Mouse (Mus musculus) urinary bladder, postnatal 14 days (tissue): ENCODE data around the gene Zfp109.
"Not testable (repeated sequence)": the region's sequence is repeated elsewhere in the genome, so short reads cannot be mapped to it uniquely, and the experiment has no call there.

Experiments used
- DNase-seq: peaks from one replicate; pipeline ENCODE4 v3.0.0; 2021; ENCODE audit warnings: low spot score

Zfp109 gene

DNA sequence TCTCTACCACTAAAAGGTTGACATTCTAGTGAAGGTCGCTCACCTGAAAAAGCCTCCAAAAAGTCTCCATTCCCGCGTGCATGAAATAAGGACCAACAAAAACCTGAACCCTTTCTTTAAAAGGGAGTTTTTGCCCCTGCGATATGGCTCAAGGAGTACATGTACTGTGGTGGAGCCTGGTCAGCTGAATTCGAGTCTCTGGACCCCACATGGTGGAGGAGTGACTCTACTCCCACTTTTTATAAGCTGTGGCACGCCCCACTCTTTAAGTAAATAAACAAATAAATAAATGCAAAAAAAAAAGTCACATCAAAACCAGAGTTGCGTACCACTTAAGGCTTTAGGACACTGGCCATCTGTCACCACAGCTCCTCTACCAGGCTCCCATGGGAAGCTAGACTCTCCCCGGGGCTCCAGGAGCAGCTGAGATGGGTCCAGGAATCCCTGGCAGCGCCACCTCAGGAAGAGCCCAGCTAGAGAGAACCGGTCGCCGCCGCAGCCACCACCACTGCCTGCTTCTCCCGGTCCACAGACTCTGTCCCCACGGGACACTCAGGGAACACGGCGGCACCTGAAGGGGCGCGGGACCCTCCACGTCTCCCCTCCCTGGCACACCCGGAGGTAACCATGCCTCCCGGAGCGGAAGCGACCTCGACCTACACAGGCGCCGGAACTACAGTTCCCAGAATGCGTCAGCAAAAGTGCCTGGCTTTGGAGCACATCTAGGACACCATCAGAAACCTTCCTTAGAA lies at the start of gene Zfp109:
TSS of gene Zfp109 (minus strand) at position 521 of the 752 bp plus-strand sequence.
- peak; percentile 59 for DNase-seq

DNA sequence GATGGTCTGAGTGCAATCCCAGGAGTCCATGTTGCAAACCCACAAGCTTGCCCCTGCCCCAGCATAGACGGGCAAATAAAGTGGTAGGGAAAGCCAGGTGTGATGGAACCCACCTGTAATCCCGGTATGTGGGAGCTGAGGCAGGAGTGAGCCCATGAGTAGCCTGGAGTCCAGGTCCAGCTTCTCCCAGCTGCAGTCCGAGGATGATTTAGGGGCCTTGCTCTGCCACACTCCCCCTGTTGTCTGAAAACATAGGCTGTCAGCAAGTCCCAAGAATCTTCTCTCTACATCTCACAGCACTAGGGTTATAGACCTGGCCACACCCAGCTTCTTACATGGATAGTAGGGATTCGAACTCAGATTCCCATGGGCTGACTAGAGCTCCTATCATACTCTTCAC lies 49.6 kb upstream of the Zfp109 start:
- no peak for DNase-seq

DNA sequence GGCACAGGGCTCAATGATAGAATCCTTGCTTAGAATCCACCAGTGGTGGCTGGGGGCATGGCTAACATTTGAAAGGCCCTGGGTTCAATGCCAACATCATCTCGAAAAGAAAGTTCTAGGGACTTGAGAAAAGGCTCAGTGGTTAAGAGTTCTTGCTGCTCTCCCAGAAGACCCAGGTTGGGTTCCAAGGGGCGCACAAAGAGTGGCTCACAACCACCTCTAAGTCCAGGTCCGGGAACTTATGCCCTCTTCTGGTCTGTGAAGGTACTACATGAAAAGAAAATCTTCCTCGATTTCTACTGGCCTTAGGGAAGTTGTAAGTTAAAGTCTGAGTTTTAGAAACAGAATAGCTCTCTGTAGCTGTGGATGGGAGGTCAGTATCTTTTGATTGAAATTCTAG lies 48.7 kb upstream of the Zfp109 start:
- no peak for DNase-seq

DNA sequence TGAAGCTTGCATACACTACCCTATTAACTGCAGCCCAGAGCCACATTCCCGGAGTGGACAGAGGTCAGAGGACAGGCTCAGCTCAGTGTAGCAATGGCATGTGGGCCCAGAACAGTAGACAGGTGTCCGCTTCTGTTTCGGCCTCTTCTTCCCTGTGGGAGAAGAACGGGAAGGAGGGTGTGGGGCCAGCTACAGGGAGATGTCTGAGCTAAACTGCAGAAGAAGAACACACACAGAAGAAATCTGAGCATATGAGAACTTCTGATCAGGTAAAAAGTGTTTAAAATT lies 43.4 kb upstream of the Zfp109 start:
- no peak for DNase-seq

DNA sequence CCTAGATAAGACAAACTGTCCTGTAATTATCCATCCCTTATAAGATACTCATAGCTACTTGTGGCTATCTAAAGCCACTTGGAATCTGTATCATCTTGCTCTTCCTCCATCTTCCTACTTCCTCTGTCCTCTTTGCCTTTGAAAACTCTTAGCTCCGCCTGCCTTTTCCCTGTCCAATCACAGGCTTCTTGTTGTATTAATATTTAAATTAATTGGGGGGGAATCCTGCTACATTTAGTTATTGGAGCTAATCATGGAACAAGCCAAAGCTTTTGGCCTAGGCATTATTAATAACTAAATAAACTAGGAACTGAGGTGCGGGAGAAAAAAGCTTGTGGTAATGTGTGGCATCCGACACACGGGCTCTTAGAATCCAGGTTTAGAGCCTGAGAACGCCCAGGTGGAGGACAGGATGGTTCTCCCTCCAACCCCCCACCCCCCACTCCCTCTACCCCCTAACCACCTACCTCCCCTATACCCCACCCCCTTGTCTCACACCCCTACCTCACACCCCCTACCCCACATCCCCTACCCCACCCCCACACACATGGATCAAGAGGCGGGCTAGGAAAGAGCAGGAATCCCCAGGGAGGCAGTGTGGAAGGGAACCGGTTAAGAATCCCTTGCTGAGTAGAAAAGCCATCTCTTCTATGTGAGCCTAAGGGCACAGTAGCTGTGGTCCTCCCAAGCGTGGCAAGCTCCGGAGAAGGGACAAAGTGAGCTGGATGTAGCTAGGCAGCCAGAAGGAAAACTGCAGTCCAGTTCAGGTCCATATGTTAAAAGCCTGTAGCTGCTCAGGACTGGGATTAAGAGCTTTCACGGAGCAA lies 42.9 kb upstream of the Zfp109 start:
- no peak for DNase-seq

DNA sequence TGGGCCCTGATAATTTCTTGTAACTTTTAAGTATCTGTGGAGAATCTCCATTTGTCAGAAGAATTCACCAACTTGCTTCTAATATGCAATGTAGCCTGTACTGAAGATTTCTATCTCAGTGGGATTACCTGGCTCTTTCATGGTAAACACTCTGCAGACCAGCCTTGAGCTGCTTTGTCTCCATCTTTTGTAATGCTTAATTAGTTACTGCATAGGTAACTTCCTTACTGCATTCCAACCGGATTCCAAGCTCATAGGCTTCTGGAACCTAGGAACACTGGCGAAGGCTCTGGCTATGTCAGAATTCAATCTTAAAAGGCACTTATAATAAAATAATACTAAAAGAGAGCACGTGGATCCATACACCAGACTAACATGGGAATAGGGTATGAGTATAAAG lies 41.4 kb upstream of the Zfp109 start:
- DNase-seq = not testable (repeated sequence)

DNA sequence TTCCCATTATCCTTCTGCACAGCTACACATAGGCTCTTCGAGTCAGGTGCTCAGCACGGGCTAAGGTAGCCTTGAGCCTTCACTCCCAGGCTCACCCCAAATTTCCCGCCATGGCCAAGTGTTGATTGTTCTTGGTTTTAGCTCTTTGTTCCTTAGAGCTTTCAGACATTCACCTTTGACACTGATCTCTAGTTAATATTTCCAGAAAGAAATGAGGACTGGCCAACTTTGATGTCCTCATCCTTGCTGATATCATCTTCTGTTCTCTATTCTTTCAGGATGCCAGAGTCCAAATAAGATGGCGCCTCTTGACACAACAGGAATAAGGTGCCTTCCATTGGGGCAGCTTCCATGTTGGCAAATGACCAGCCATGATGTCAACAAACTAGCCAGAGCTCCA lies 37.1 kb upstream of the Zfp109 start:
- no peak for DNase-seq

DNA sequence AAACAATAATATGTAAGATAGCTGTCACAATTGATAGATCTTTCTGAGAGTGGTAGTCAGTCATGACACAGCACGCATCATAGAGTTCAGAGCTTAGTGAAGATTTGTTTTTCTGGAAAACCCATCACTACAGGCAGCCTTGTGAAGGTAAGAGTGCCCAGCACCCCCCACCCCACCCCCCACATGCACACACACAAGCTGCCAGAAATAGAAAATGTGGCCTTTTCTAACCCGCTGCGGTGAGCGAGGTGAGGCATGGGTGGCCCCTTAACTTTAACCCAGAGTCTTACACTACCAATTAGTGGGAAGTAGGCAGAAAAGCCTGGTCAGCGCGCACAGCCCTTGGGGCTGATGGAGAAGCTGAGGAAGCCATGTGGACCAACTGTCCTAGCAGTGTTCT lies 33.8 kb upstream of the Zfp109 start:
- DNase-seq = no peak

DNA sequence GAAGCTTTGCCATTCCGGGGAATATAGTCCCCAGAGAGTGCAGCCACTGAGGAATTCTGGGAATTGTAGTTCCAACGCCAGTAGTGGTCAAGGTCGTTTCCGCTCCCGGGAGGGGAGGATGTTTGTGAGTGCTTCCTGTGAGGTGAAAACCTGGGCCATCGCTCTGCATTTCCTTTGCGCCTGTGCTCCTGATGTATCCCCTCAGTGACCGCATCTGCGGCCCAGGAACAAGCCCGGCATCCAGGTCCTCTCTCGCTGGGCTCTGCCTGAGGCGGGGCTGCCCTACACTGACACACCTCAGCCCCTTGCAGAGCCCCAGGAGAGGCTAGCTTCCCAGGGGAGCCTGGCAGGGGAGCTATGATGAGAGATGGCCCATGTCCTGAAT lies 32.9 kb upstream of the Zfp109 start, which contains the start of gene Zfp93:
TSS of gene Zfp93 (plus strand) at position 133 of the 385 bp plus-strand sequence.
- peak; percentile 73 for DNase-seq

DNA sequence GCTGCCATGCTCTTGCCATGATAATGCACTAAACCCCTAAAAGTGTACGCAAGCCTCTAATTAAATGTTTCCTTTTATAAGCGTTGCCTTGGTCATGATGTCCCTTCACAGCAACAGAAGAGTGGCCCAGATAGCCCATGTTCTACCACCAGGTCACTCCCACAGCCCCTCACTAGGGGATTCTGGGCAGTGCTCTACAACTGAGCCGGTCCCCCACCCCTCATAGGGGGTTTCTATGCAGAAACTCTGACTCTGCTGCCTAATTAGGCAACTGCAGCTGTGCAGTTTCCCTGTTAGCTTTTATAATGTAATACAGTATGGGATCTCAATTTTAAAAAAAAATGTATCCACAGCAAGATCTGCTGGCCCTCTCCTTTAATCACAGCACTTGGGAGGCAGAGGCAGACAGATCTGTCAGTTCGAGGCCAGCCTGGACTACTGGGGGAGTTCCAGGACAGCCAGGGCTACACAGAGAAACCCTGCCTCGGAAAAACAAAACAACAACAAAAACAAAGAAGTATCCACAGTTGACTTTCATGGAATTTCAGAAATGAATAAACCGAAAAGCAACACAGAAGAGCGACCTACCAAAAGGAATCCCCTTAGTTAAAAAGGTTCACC lies 32.4 kb upstream of the Zfp109 start:
- no peak for DNase-seq

DNA sequence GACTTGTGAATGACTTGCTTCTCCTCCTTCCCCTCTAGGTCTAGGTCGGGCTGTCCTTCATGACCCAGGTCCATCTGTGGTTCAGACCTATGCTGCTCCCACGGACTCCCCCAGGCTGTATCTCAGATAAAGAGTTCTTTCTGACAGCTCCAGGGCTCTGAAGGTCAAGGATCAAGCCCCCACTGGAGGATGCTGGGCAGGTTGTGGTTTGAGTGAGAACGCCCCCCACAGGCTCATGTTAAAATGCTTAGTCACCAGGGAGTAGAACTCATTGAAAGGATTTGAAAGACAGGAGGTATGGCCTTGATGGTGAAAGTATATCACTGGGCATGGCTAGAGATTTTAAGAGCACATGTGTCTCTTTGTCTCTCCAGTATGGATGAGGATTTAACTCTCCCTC lies 31.9 kb upstream of the Zfp109 start:
- no peak for DNase-seq

DNA sequence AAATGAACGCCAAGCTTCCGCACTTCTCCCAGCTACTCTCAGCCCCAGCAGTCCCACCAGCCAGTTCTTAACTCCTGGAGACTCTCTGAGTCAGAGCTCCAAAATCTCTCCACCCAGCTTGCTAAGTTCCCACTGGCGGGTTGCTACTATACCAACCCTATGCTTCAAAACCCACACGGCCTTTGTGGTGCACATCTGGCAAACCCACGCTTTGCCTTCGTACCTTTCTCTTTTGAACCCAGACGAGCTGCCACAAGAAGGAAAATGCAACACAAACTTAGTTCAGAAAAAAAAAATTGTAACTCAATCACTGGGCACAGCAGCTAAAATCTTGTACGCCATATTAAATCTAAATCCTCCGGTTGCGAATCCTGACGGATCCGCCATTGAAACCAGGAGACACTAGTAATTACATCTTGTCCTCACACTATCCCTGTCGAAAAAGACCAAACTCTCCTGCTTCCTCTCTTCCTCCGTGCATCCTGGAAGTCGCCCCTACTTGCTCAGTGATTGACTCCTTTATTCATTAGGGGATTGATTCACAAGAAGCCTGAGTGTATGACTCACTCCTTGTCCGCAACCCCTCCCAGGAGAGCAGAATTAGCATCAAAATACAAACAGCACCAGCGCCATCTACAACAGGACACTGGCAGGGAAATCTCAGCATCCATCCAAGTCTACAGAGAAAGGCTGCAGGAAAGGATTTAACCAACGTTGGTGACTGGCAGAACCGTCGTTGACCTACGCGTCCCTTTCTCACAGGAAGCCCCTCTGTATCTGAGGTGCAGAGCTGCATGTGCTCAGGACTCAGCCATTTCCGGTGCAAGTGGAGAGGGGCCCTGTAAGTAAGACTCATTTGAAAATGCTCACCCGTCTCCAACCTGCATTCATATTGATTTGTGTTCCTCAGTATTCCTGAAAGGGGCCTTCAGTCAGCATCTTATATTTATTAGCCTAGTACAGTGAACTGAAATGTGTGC lies 31.1 kb upstream of the Zfp109 start:
- DNase-seq = no peak

DNA sequence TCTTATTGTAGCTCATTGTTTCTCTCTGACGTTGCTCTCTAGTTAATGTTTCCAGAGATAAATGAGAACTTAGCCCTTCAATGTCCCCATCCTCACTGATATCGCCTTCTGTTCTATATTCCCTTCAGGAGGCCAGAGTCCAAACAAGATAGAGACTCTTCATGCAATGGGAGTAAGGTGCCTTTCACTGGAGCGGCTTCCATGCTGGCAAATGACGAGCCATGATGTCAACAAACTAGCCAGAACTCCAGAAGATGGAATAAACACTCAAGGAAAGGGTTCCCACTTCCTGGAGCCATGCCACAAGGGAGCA lies 22.6 kb upstream of the Zfp109 start:
- no peak for DNase-seq

DNA sequence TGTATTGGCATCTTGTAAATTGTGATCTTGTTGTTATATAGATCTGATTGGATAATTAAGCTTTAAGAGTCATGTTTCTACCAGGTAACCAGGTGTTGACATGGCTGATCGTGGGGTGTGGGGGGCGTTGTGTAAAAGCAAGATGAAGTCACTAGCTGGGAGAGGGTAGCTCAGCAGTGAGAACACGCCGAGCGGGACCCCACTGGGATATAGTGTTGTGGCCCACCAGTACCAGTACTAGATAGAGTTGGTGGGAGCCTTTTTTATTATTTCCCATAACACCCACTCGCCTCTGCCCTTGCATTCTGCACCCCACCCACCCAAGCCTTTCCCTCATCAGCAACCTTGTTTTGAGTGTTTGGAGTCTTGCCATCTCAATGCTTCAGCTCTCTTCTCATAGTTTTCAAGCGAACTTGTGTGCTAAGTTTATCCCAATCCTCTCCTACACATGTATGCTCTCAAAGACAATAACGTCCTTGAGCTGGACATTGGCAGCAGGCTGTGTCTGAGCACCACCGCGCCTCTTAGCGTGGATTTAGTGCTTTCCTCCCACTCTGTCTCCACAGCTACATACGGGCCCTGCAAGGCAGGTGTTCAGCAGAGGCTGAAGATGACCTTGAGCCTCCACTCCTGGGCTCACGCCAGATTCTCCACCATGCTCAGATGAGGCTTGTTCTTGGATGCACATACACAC lies 22.1 kb upstream of the Zfp109 start:
- no peak for DNase-seq

DNA sequence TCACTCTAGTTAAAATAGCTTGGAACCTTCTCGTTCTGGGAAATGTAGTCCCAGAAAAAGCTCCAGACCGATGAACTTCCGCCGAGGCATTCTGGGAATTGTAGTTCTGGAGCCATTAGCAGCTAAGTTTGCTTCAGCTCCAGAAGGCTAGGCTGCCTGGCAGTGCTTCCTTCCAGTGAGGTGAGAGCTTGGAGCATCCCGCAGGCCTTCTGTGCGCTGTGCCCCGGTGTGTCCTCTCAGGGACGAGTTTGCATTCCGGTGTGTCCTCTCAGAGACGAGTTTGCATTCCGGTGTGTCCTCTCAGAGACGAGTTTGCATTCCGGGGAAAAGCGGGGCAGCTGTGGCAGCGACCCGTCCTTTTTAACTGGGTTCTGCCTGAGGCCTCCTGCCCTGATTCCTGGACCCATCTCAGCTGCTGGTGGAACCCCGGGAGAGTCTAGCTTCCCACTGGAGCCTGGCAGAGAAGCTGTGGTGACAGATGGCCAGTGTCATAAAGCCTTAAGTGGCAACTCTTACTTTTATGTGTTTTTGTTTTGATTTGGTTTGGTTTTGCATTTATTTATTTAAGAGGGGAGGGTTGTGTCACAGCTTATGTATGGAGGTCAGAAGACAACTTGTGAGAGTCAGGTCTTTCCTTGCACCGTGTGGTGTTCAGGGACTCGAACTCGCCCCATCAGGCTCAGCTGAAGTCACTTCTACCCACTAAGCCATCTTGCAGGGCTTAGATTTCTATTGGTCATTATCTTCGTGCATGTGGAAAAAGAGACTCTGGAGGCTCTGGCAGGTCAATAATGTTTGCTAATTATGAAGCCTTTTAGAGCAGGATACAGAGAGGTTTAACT lies 17.5 kb upstream of the Zfp109 start, which contains the start of gene Zfp108:
TSS of gene Zfp108 (plus strand) at position 162 of the 842 bp plus-strand sequence.
- DNase-seq = peak; percentile 83

DNA sequence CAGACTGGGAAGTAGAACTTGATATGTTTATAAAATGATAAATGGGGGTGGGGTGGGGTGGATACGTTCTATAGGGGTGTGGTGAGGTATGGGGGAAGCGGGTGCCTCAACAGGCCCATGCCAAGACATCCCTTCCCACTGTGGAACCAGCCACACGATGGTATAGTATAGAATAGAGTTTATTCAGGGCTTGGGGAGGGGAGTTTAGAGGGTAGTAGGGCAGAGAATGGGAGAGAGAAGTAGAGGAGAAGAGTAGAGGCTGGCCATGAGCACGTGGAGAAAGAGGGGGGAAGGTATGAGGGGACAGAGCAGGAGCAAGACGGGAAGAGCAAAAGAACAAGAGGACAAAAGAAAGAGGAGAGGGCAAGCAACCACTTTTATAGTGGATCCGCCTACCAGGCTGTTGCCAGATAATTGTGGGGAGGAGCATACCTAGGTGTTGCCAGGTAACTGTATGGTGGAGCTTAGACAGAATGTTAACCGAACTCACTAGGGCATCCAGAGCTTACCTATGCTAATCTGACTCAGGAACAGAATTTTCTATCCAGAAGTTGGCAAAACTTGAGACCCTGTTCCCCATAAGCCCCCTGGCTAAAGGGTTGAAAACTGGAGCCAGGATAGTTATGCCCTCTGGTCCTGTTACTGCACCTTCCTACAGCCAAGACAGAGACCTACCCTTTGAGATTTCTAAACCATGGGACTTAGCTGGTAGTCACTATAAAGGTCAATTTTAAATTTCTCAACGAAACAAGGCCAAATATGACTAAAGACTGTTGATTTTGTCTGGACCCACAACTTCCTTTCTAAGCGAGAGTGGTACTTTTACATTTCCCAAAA lies 16.6 kb upstream of the Zfp109 start:
- no peak for DNase-seq

DNA sequence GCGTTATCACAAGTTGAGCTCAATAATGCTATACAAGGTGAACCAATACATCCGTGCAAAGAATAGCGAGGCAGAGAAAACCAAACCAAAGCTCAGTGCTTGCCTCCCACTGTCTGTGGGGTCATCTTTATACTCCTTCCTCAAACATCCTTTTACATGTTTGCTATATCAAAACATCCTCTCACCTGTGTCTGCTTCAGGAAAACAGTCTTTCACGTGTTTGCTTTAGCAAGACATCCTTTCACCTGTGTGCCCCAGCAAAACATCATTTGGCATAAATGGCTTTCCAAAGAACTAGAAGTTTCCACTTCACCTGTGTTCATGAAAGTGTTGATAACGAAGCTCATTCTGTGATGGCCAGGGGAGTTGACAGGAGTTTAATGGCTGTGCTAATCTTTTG lies 26.0 kb downstream of the Zfp109 start, which contains the start of gene Zfp111:
TSS of gene Zfp111 (minus strand) at position 101 of the 400 bp plus-strand sequence.
- DNase-seq = no peak

DNA sequence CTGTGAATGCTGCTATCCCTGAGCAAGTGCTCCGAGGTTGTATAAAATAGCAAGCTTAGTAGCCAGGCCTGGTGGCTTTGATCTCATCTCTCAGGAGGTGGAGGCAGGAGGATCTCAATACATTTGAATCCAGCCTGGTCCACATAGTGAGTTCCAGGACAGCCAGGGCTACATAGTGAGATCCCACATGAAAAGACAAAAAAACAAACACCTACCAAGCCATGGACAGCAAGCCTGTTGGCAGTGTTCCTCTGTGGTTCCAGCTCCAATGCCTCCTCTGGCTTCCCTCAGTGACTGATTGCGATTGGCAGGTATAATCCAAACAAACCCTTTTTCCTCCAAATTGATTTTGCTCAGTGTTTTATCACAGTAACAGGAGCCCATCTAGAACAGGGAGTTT lies 27.1 kb downstream of the Zfp109 start:
- no peak for DNase-seq

DNA sequence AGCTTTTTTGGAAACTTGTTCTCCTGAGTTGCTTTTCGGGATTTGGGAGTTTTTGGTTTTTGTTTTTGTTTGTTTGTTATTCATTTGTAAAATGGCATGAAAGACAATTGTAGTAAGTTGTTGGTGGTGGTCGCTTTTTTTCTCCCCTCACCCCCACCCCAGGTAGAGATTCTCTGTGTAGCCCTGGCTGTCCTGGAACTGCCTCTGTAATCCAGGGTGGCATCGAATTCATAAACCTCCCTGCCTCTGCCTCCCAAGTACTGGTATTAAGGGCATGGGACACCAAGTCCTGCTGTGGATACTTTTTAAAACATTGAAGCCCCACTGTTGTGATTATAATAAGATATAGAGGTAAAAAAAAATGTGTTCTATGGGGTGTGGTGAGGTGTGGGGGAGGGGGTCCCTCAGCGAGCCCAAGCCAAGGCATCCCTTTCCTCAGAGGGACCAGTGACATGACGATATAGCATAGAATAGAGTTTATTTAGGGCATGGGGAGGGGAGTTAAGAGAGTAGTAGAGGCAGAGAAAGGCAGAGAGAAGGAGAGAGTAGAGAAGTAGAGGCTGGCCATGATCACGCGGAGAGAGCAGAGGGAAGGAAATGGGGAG lies 29.0 kb downstream of the Zfp109 start:
- DNase-seq = no peak
